Comparison of ENCODE assay signal across 10 mouse cellular contexts in genomic region chr4:32916689-32917385, GRCm38 (mm10). TPM values are rescaled to one million over a fixed set of nuclear protein-coding genes. Genes with fewer than 3 reads are reported as not detected.
A peak's percentile ranks its signal among the peaks of the same experiment; 100 is the strongest.
DNase-seq lines count a peak whose midpoint lies in the region; ATAC-seq lines count a peak whose summit lies in the region.
"Had no signal": no experiment of that assay in that cellular context is flagged by ENCODE, and none has a peak within 500 bp of the region (broad histone marks: within the 10 kb centered on the region; RNA-seq: fewer than 3 reads in every experiment).

No protein-coding gene starts in this region.

- no peak overlapping the region for H3K4me2 ChIP-seq in forebrain, embryonic 14.5 days (ENCODE audit: low read length)
- H3K4me2 ChIP-seq in liver, embryonic 11.5 days = peak overlapping the region; percentile 27; the same call in 1 of the 2 replicates
- H3K4me2 ChIP-seq: embryonic facial prominence, embryonic 15.5 days; lung, embryonic 15.5 days had no signal

- peak overlapping the region; percentile 70; the same call in 1 of the 2 replicates for H3K27ac ChIP-seq in forebrain, embryonic 10.5 days
- H3K27ac ChIP-seq in forebrain, embryonic 14.5 days (ENCODE audit: low read depth, low read length) = no peak overlapping the region
- peak overlapping the region; percentile 68 for H3K27ac ChIP-seq in liver, embryonic 11.5 days (ENCODE audit: low read depth, low read length)
- H3K27ac ChIP-seq: embryonic facial prominence, embryonic 15.5 days; lung, embryonic 15.5 days had no signal

- H3K9ac ChIP-seq in forebrain, embryonic 14.5 days (ENCODE audit: low read length) = no peak overlapping the region
- H3K9ac ChIP-seq in liver, embryonic 11.5 days (ENCODE audit: low read depth, low read length) = no peak overlapping the region
- H3K9ac ChIP-seq: embryonic facial prominence, embryonic 15.5 days; lung, embryonic 15.5 days had no signal

- H3K9me3 ChIP-seq in forebrain, embryonic 10.5 days = no peaks in the 10 kb centered on the region
- H3K9me3 ChIP-seq in forebrain, embryonic 14.5 days (replicated peaks; ENCODE audit: control insufficient read depth, low read length) = no peaks in the 10 kb centered on the region
- H3K9me3 ChIP-seq in liver, embryonic 11.5 days (ENCODE audit: control insufficient read depth, low read length) = no peaks in the 10 kb centered on the region
- H3K9me3 ChIP-seq: embryonic facial prominence, embryonic 15.5 days; lung, embryonic 15.5 days had no signal

- DNase-seq in forebrain, embryonic 10.5 days (ENCODE audit: extremely low spot score, low spot score) = no peak
- no peak for DNase-seq in forebrain, embryonic 14.5 days (ENCODE audit: low spot score)
- peak; percentile 9 to 14 for DNase-seq in spleen, postnatal 14 days (ENCODE audit: low spot score in 2 of 2)
- DNase-seq in spleen, adult 12 weeks (ENCODE audit: low spot score) = no peak
- DNase-seq in liver, embryonic 11.5 days (ENCODE audit: low spot score) = no peak
- no peak for DNase-seq in adipocyte (ENCODE audit: low spot score)
- no peak for DNase-seq in cerebellum, adult 8-10 months
- DNase-seq in ovary, adult 18-20 months (ENCODE audit: low spot score) = no peak

- WGBS in forebrain, embryonic 10.5 days = 70% methylated on average over 6 of the region's 6 CpGs
- WGBS in forebrain, embryonic 14.5 days = 79% methylated on average over 6 of the region's 6 CpGs
- 56% methylated on average over 6 of the region's 6 CpGs for WGBS in liver, embryonic 11.5 days

- H3K4me1 ChIP-seq in forebrain, embryonic 10.5 days = peaks cover 58% of the 10 kb centered on the region
- H3K4me1 ChIP-seq in forebrain, embryonic 14.5 days (ENCODE audit: control insufficient read depth, insufficient read depth, low read length) = peaks cover 20% of the 10 kb centered on the region
- peaks cover 7% of the 10 kb centered on the region for H3K4me1 ChIP-seq in liver, embryonic 11.5 days (replicated peaks; ENCODE audit: control insufficient read depth, insufficient read depth, low read length)

- ATAC-seq in forebrain, embryonic 14.5 days = no peak
- ATAC-seq in liver, embryonic 11.5 days (replicated peaks; ENCODE audit: low FRiP score) = peak; percentile 93

- H3K36me3 ChIP-seq in forebrain, embryonic 10.5 days (replicated peaks) = no peaks in the 10 kb centered on the region
- H3K36me3 ChIP-seq in forebrain, embryonic 14.5 days (ENCODE audit: control insufficient read depth, insufficient read depth, low read length) = no peaks in the 10 kb centered on the region
- no peaks in the 10 kb centered on the region for H3K36me3 ChIP-seq in liver, embryonic 11.5 days (ENCODE audit: control insufficient read depth, insufficient read depth, low read length)
- H3K36me3 ChIP-seq: embryonic facial prominence, embryonic 15.5 days; lung, embryonic 15.5 days had no signal

- no peak overlapping the region for H3K4me3 ChIP-seq in forebrain, embryonic 10.5 days
- no peak overlapping the region for H3K4me3 ChIP-seq in forebrain, embryonic 14.5 days (ENCODE audit: low read depth, low read length)
- no peak overlapping the region for H3K4me3 ChIP-seq in liver, embryonic 11.5 days (ENCODE audit: low read depth, low read length)
- H3K4me3 ChIP-seq: embryonic facial prominence, embryonic 15.5 days; lung, embryonic 15.5 days had no signal

- H3K27me3 ChIP-seq in forebrain, embryonic 10.5 days (ENCODE audit: poor library complexity, severe bottlenecking) = no peaks in the 10 kb centered on the region
- H3K27me3 ChIP-seq in forebrain, embryonic 14.5 days (replicated peaks; ENCODE audit: control insufficient read depth, insufficient read depth, low read length) = no peaks in the 10 kb centered on the region
- no peaks in the 10 kb centered on the region for H3K27me3 ChIP-seq in liver, embryonic 11.5 days (replicated peaks; ENCODE audit: control insufficient read depth, insufficient read depth, low read length)
- H3K27me3 ChIP-seq: embryonic facial prominence, embryonic 15.5 days; lung, embryonic 15.5 days had no signal

RNA-seq across cellular contexts. Expression of gene Ankrd6, which starts 33.8 kb away (rescaled TPM):
- polyA plus RNA-seq in forebrain, embryonic 10.5 days (2016; fragmentation: Nextera tagmentation; extraction: Ambion mirVana) = 11.9 and 12.4 TPM in 2 replicates
- 32.7 and 33.5 TPM in 2 replicates for polyA plus RNA-seq in forebrain, embryonic 14.5 days (2014; fragmentation: Nextera tagmentation; extraction: Ambion mirVana)
- polyA plus RNA-seq in liver, embryonic 11.5 days (2014; fragmentation: Nextera tagmentation; extraction: Ambion mirVana) = 3.0 and 3.4 TPM in 2 replicates

Comparison
In these comparisons a context has a peak if more than half of its experiments do, and no peak if none do; other contexts are left out.
1. DNase-seq: peak in spleen, postnatal 14 days (2 of 2); none in forebrain, embryonic 10.5 days (single experiment), forebrain, embryonic 14.5 days (single experiment), spleen, adult 12 weeks (single experiment), liver, embryonic 11.5 days (single experiment), adipocyte (single experiment), cerebellum, adult 8-10 months (single experiment) and ovary, adult 18-20 months (single experiment).